Mouse (Mus musculus) intestine, postnatal 0 days (tissue): ENCODE measurements around the gene Rcan1. TPM values are rescaled to one million over a fixed set of nuclear protein-coding genes. Genes with fewer than 3 reads are reported as not detected.

ENCODE experiments used
- ATAC-seq: fragments of 200-750 bp; cut with Nextera tagmentation; 2 replicates; pipeline ENCODE4 v1.8.0; 2017; ENCODE audit warnings: mild to moderate bottlenecking, moderate TSS enrichment, moderate library complexity
- H3K27ac ChIP-seq: fragments of 300-500 bp; sonication (generic); 2 replicates; pipeline ENCODE4 v1.5.1; 2014; ENCODE audit warnings: mild to moderate bottlenecking, low read depth, low read length, moderate library complexity
- H3K27me3 ChIP-seq: fragments of 300-500 bp; sonication (generic); replicated peaks from 2 replicates; pipeline ENCODE4 v1.6.1; 2014; ENCODE audit warnings: low read length, mixed read lengths; ENCODE audit not compliant: control insufficient read depth, insufficient read depth
- H3K36me3 ChIP-seq: fragments of 300-500 bp; sonication (generic); 2 replicates; pipeline ENCODE4 v1.6.1; 2014; ENCODE audit warnings: mild to moderate bottlenecking, moderate library complexity; ENCODE audit not compliant: control insufficient read depth, insufficient read depth
- H3K4me1 ChIP-seq: fragments of 300-500 bp; sonication (generic); replicated peaks from 2 replicates; pipeline ENCODE4 v1.6.1; 2014; ENCODE audit warnings: antibody characterized with exemption, low read length, mixed read lengths; ENCODE audit not compliant: control insufficient read depth, insufficient read depth
- H3K4me2 ChIP-seq: fragments of 300-500 bp; sonication (generic); replicated peaks from 2 replicates; pipeline ENCODE4 v1.6.1; 2014; ENCODE audit warnings: low read depth, mild to moderate bottlenecking, moderate library complexity
- H3K4me3 ChIP-seq: fragments of 300-500 bp; sonication (generic); 2 replicates; pipeline ENCODE4 v1.5.1; 2014; ENCODE audit warnings: low read depth, low read length
- H3K9ac ChIP-seq: fragments of 300-500 bp; sonication (generic); 2 replicates; pipeline ENCODE4 v1.6.1; 2014; ENCODE audit warnings: mild to moderate bottlenecking, low read depth, low read length
- H3K9me3 ChIP-seq: fragments of 300-500 bp; sonication (generic); 2 replicates; pipeline ENCODE4 v1.6.1; 2016; ENCODE audit warnings: mixed run types; ENCODE audit not compliant: control insufficient read depth
- CTCF ChIP-seq: sonication (generic); IDR thresholded peaks from 2 replicates; pipeline ENCODE4 v1.5.1; 2016; ENCODE audit warnings: low read depth, mild to moderate bottlenecking, control low read depth, antibody characterized with exemption, moderate library complexity
- WGBS: fragments of 180-500 bp; shearing (Covaris S2); extraction: QIAGEN DNeasy Blood & Tissue Kit; methylation state at CpG from one replicate; pipeline ENCODE4 v1.1.7; 2014; 5-methylcytosine and 5-hydroxymethylcytosine counted together
- polyA plus RNA-seq: library from polyadenylated mRNA; unstranded; fragments of >200 nt; fragmentation: Nextera tagmentation; extraction: Ambion mirVana; gene quantifications from 2 replicates; pipeline ENCODE4 v1.2.1, GENCODE M21; 2015

The Rcan1 gene
- polyA plus RNA-seq, 1 experiment from 2014 or later, result 52.0 TPM

DNA sequence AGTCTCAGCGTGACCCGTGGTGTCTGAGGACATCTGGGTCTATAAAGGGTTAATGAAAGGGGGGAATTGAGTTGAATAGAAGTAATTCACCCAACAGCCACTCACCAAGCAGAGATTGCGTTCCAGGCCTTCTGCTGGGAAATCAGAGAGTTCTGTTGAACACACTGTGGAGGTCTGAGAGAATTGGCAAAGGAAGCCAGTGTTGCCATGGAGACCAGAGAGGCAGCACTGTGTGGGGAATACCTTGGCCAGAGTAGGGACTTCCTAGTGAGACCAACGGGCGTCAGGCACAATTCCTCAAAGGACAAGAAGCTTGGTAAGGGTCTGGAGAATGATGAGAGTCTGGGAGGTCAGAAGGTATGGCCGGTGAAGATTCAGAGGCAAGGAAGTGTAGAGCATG lies 88.2 kb downstream of the Rcan1 start:
- H3K9me3 ChIP-seq, result no peaks in the 10 kb centered on the region
- no peak for ATAC-seq
- H3K36me3 ChIP-seq, result no peaks in the 10 kb centered on the region
- no peak for TF ChIP-seq CTCF
- no peaks in the 10 kb centered on the region for H3K4me1 ChIP-seq
- no peak overlapping the region for H3K4me2 ChIP-seq
- H3K27me3 ChIP-seq, result no peaks in the 10 kb centered on the region
- WGBS, result 56% methylated on average over 6 of the region's 6 CpGs
- no peak overlapping the region for H3K9ac ChIP-seq
- no peak overlapping the region for H3K4me3 ChIP-seq
- no peak overlapping the region for H3K27ac ChIP-seq

DNA sequence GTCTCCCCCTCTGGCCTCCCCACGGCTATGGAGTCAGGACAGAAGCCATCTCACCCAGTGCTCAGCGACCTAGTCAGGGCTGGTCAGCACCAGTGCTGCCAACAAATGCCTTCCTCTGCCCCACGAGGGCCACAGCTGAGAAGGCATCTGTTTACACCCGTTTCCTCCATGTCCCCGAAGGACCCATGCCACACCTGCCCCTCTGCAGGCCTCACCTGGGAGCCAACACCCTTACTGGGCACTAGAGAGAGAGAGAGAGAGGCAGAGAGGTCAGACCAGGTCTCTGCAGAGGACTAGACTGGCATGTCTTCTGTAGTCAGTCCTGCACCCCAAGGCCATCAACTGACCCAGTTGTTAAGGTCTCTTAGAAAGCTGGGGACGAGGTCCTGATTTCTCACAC lies 89.6 kb downstream of the Rcan1 start:
- WGBS, result 47% methylated on average over 6 of the region's 6 CpGs

DNA sequence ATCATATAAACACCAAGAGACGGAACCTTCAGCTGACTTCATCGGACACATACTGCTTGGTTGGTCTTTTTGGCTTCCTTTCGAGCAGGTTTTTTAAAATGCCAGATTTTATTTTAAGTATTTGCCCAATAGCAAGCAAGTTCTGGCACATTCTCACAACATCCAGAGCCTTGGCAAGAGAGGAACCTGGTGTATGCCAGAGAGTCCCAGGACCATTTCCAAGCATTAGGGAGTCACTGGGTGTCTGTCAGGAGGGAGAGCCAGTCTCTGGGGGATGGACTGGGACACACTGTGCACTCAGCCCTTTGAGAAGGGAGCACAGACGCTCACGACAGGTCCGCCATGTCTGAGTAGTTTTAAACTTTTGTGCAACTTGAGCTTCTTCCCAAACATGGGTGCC lies 93.7 kb downstream of the Rcan1 start:
- H3K4me1 ChIP-seq, result no peaks in the 10 kb centered on the region
- no peak for TF ChIP-seq CTCF
- no peak overlapping the region for H3K4me2 ChIP-seq
- no peaks in the 10 kb centered on the region for H3K9me3 ChIP-seq
- 88% methylated on average over 6 of the region's 6 CpGs for WGBS
- no peak overlapping the region for H3K9ac ChIP-seq
- no peak for ATAC-seq
- H3K4me3 ChIP-seq, result no peak overlapping the region
- no peaks in the 10 kb centered on the region for H3K36me3 ChIP-seq
- no peaks in the 10 kb centered on the region for H3K27me3 ChIP-seq
- H3K27ac ChIP-seq, result no peak overlapping the region

More for the DNA sequence above, 89.6 kb downstream of the Rcan1 start:
- Histone ChIP-seq H3K9ac (no peak overlapping the region), H3K36me3 (no peaks in the 10 kb centered on the region), H3K27ac (no peak overlapping the region), H3K4me1 (no peaks in the 10 kb centered on the region), H3K4me2 (no peak overlapping the region), H3K27me3 (no peaks in the 10 kb centered on the region), H3K4me3 (no peak overlapping the region), H3K9me3 (no peaks in the 10 kb centered on the region)
- ATAC-seq, result peak; percentile 51
- no peak for TF ChIP-seq CTCF

DNA sequence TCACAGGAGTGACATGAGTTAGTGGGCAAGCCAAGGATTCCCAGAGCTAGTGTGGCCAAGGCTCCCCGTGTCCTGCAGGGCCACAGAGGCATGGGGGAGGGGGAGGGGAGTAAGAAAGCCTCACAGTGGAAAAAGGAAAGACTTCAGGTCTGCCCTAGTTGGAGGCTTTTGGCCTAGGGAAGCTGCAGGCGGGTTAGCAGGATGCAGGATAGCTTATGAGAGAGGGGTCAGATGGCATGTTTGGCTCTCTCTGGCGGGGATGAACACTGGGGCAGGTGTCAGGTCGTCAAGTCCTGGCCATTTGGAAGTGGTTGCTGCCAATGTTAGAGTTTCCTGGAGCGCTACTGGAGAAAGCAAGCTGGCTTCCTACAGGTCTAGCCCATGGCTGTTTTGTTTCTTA lies 99.0 kb downstream of the Rcan1 start:
- no peak overlapping the region for H3K4me3 ChIP-seq
- no peak overlapping the region for H3K27ac ChIP-seq
- no peaks in the 10 kb centered on the region for H3K4me1 ChIP-seq
- no peak overlapping the region for H3K4me2 ChIP-seq
- H3K9me3 ChIP-seq, result no peaks in the 10 kb centered on the region
- ATAC-seq, result no peak
- H3K27me3 ChIP-seq, result no peaks in the 10 kb centered on the region
- no peaks in the 10 kb centered on the region for H3K36me3 ChIP-seq
- 55% methylated on average over 5 of the region's 5 CpGs for WGBS
- H3K9ac ChIP-seq, result no peak overlapping the region
- no peak for TF ChIP-seq CTCF

DNA sequence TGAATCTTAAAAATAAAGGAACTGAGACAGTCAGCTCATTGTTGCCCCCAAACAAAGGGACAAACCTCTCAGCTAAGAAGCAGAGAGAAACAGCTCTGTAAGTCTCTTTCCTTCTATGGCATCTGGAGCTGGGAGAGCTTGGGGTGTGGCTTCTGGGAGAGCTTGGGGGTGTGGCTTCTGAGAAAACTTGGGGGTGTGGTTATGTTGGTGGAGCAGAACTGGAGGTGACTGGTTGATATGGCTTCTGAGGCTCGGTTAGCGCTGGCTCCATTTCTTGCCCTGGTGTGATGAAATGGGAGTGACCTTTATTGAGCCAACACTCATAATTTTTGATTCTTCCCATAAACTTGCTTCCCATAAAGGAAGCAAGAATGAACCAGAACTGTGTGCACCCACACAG lies 101.4 kb downstream of the Rcan1 start:
- no peak for TF ChIP-seq CTCF
- ATAC-seq, result peak; percentile 82

DNA sequence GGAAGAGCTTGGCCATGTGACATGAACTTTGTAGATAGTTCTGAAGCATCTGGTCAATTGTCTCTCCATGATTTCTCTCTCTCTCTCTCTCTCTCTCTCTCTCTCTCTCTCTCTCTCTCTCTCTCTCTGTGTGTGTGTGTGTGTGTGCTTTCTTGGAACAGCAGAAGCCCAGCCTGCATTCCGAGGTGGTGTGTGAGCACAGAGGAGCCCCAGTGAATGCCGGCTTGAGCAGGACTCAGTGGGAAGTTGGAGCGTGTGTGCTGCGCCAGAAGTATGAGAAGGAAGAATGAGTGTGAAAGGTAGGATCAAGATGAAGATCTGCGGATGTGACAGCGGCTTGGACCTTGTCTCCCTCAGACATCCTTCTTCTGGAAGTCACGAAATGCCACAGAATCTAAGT lies 105.2 kb downstream of the Rcan1 start:
- 51% methylated on average over 7 of the region's 7 CpGs for WGBS
- TF ChIP-seq CTCF, result no peak
- H3K27me3 ChIP-seq, result no peaks in the 10 kb centered on the region
- no peak overlapping the region for H3K4me3 ChIP-seq
- no peak overlapping the region for H3K9ac ChIP-seq
- H3K9me3 ChIP-seq, result no peaks in the 10 kb centered on the region
- no peak overlapping the region for H3K27ac ChIP-seq
- H3K4me2 ChIP-seq, result no peak overlapping the region
- H3K36me3 ChIP-seq, result no peaks in the 10 kb centered on the region
- no peak for ATAC-seq
- no peaks in the 10 kb centered on the region for H3K4me1 ChIP-seq

More for the DNA sequence above, 101.4 kb downstream of the Rcan1 start:
- H3K9ac ChIP-seq, result no peak overlapping the region
- no peaks in the 10 kb centered on the region for H3K9me3 ChIP-seq
- no peak overlapping the region for H3K4me3 ChIP-seq
- no peaks in the 10 kb centered on the region for H3K4me1 ChIP-seq
- 20% methylated on average over 2 of the region's 2 CpGs for WGBS
- no peak overlapping the region for H3K27ac ChIP-seq
- H3K36me3 ChIP-seq, result no peaks in the 10 kb centered on the region
- H3K4me2 ChIP-seq, result no peak overlapping the region
- no peaks in the 10 kb centered on the region for H3K27me3 ChIP-seq

DNA sequence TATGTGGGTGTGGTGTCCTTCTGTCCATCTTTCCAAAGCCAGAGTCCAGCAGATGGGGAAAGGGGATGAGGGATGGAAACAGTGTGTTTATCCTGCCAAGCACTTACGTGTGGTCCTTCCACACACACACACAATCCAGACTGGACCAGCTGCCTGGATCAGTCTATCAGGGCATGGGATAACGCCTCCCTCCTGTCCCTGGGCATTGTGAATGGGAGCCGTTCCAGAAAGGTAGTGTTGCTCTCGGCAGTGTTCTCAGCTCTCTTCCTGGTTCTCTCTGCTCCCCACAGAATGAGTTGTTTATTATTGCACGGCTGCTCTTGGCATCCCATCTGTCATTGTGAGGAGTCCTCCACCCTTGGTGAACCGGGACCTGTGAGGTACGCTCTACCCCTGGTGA lies 110.0 kb downstream of the Rcan1 start:
- Histone ChIP-seq H3K4me1 (no peaks in the 10 kb centered on the region; the same call in 1 of the 2 replicates), H3K27me3 (0 out of 2 replicates have a peak, but pooled peaks cover 3% of the 10 kb centered on the region), H3K4me3 (no peak overlapping the region), H3K27ac (no peak overlapping the region), H3K9ac (no peak overlapping the region), H3K36me3 (no peaks in the 10 kb centered on the region), H3K9me3 (no peaks in the 10 kb centered on the region), H3K4me2 (no peak overlapping the region)
- ATAC-seq, result no peak
- 63% methylated on average over 7 of the region's 7 CpGs for WGBS
- no peak for TF ChIP-seq CTCF
